8 mouse cellular contexts compared by ENCODE assay signal in the genomic region with DNA sequence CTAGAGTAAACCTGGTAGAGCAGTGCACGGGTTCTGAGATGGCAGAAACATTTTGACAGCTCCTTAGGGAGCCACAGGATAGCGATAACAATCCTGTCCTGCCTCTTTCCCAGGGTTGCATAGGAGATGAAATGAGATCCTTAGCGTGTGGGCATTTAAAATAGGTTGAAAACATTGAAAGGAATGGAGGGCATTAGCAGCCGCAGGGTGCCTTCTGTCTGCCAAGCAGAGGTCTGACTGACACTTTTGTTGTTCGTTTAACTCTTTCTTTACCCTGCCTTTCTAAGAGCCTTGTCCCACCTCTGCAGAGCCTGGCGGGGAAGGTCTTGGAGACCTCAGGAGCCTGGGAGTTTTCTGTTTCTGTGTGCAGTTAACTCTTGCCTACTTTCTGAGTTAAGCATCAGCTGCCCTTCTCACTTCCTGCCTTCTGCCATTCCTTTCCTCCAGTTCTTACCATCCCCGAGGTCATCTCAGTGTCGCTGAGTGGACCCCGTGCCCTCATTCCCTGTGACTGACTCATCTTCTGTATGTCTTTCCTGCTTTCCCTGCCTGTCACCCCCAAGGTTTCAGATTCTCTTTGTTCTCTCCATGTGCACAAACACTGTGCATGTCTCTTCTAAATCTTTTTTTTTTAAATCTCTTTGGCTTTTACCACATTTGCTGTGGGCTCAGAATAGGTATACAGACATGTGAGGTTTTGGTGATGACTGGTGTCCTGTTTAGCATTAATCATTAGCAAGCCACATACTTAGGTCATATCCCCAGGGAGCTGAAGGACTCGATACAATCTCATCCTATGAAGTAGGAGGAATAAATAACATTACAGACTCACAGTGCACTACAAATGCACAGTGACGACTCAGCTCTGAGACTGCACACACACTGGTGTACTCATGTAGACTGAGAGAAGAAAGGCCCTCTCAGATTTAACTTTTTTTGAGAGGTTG. TPM values are rescaled to one million over a fixed set of nuclear protein-coding genes. Genes with fewer than 3 reads are reported as not detected.
A peak's percentile ranks its signal among the peaks of the same experiment; 100 is the strongest.
DNase-seq lines count a peak whose midpoint lies in the region; ATAC-seq and TF ChIP-seq lines count a peak whose summit lies in the region.
"Had no signal": no experiment of that assay in that cellular context is flagged by ENCODE, and none has a peak within 500 bp of the region (broad histone marks: within the 10 kb centered on the region; RNA-seq: fewer than 3 reads in every experiment).

No protein-coding gene starts in this region.

- DNase-seq in kidney, adult 2 months, result no peak
- peak; percentile 56 to 57 for DNase-seq in adrenal gland, postnatal 36 days
- peak; percentile 76 for DNase-seq in forebrain, embryonic 14.5 days (ENCODE audit: low spot score)
- no peak for DNase-seq in urinary bladder, postnatal 10 days (ENCODE audit: low spot score)
- DNase-seq: gastrocnemius, postnatal 36 days had no signal

- 0 out of 2 replicates have a peak overlapping the region, but pooled peaks have one; percentile 4 for H3K9ac ChIP-seq in kidney, embryonic 14.5 days (ENCODE audit: low read depth, low read length)
- peak overlapping the region; percentile 58 for H3K9ac ChIP-seq in forebrain, embryonic 14.5 days (ENCODE audit: low read length)
- peak overlapping the region; percentile 51 for H3K9ac ChIP-seq in midbrain, embryonic 16.5 days (ENCODE audit: low read depth, low read length)
- no peak overlapping the region for H3K9ac ChIP-seq in liver, embryonic 12.5 days

- no peak overlapping the region for H3K4me3 ChIP-seq in kidney, embryonic 14.5 days (ENCODE audit: low read length)
- H3K4me3 ChIP-seq in kidney, adult 2 months (ENCODE audit: insufficient read depth, low read depth, low read length), result no peak overlapping the region
- H3K4me3 ChIP-seq in forebrain, embryonic 14.5 days (ENCODE audit: low read depth, low read length), result peak overlapping the region; percentile 31
- H3K4me3 ChIP-seq in midbrain, embryonic 16.5 days (ENCODE audit: low read depth, low read length), result peak overlapping the region; percentile 37
- no peak overlapping the region for H3K4me3 ChIP-seq in liver, embryonic 12.5 days

- peaks cover 4% of the 10 kb centered on the region for H3K9me3 ChIP-seq in kidney, embryonic 14.5 days (ENCODE audit: control insufficient read depth, low read length)
- peaks cover 4% of the 10 kb centered on the region; the same call in 1 of the 2 replicates for H3K9me3 ChIP-seq in forebrain, embryonic 14.5 days (replicated peaks; ENCODE audit: control insufficient read depth, low read length)
- no peaks in the 10 kb centered on the region; the same call in 1 of the 2 replicates for H3K9me3 ChIP-seq in midbrain, embryonic 16.5 days (replicated peaks; ENCODE audit: control insufficient read depth, low read length, poor library complexity, severe bottlenecking)
- H3K9me3 ChIP-seq in liver, embryonic 12.5 days (replicated peaks), result no peaks in the 10 kb centered on the region

- TF ChIP-seq POLR2A in kidney, adult 2 months (IDR thresholded peaks at IDR 0.05; ENCODE audit: low read depth, low read length), result no peak

- TF ChIP-seq CTCF in kidney, adult 2 months (conservative IDR thresholded peaks at IDR 0.05; ENCODE audit: insufficient read depth, insufficient read length, low read depth, low read length), result no peak

- H3K4me2 ChIP-seq in kidney, embryonic 14.5 days (replicated peaks; ENCODE audit: low read depth, low read length), result no peak overlapping the region
- H3K4me2 ChIP-seq in forebrain, embryonic 14.5 days (ENCODE audit: low read length), result peak overlapping the region; percentile 81
- H3K4me2 ChIP-seq in midbrain, embryonic 16.5 days (ENCODE audit: low read length), result peak overlapping the region; percentile 76
- no peak overlapping the region for H3K4me2 ChIP-seq in liver, embryonic 12.5 days

- 32% methylated on average over 11 of the region's 11 CpGs for WGBS in kidney, embryonic 14.5 days
- 32% methylated on average over 11 of the region's 11 CpGs for WGBS in kidney, adult 2 months
- WGBS in forebrain, embryonic 14.5 days, result 4% methylated on average over 11 of the region's 11 CpGs
- 2% methylated on average over 11 of the region's 11 CpGs for WGBS in midbrain, embryonic 16.5 days
- 36% methylated on average over 11 of the region's 11 CpGs for WGBS in liver, embryonic 12.5 days (ENCODE audit: insufficient replicate concordance)

- no peaks in the 10 kb centered on the region for H3K27me3 ChIP-seq in kidney, embryonic 14.5 days (ENCODE audit: control insufficient read depth, insufficient read depth, low read length)
- H3K27me3 ChIP-seq in kidney, adult 2 months (replicated peaks; ENCODE audit: control insufficient read depth, insufficient read depth, low read length), result no peaks in the 10 kb centered on the region
- H3K27me3 ChIP-seq in forebrain, embryonic 14.5 days (replicated peaks; ENCODE audit: control insufficient read depth, insufficient read depth, low read length), result no peaks in the 10 kb centered on the region
- no peaks in the 10 kb centered on the region for H3K27me3 ChIP-seq in midbrain, embryonic 16.5 days (ENCODE audit: control insufficient read depth, insufficient read depth, low read depth, low read length)
- H3K27me3 ChIP-seq in liver, embryonic 12.5 days (replicated peaks), result peaks cover 16% of the 10 kb centered on the region

- no peak for ATAC-seq in kidney, embryonic 14.5 days (ENCODE audit: low FRiP score, low TSS enrichment)
- peak; percentile 30 for ATAC-seq in forebrain, embryonic 14.5 days
- peak; percentile 43; the same call in 1 of the 2 replicates for ATAC-seq in midbrain, embryonic 16.5 days
- no peak for ATAC-seq in liver, embryonic 12.5 days

- H3K4me1 ChIP-seq in kidney, embryonic 14.5 days (ENCODE audit: control insufficient read depth, insufficient read depth, low read length), result peaks cover 17% of the 10 kb centered on the region
- H3K4me1 ChIP-seq in kidney, adult 2 months (ENCODE audit: control insufficient read depth, insufficient read depth, low read length), result 0 out of 2 replicates have a peak, but pooled peaks cover 2% of the 10 kb centered on the region
- H3K4me1 ChIP-seq in forebrain, embryonic 14.5 days (ENCODE audit: control insufficient read depth, insufficient read depth, low read length), result peaks cover 56% of the 10 kb centered on the region
- peaks cover 69% of the 10 kb centered on the region for H3K4me1 ChIP-seq in midbrain, embryonic 16.5 days (ENCODE audit: control insufficient read depth, insufficient read depth, low read length)
- H3K4me1 ChIP-seq in liver, embryonic 12.5 days, result no peaks in the 10 kb centered on the region

- H3K36me3 ChIP-seq in kidney, embryonic 14.5 days (ENCODE audit: control insufficient read depth, insufficient read depth, low read length), result peaks cover 4% of the 10 kb centered on the region; the same call in 1 of the 2 replicates
- H3K36me3 ChIP-seq in kidney, adult 2 months (ENCODE audit: control insufficient read depth, insufficient read depth, low read length), result no peaks in the 10 kb centered on the region
- peaks cover 43% of the 10 kb centered on the region for H3K36me3 ChIP-seq in forebrain, embryonic 14.5 days (ENCODE audit: control insufficient read depth, insufficient read depth, low read length)
- peaks cover 17% of the 10 kb centered on the region for H3K36me3 ChIP-seq in midbrain, embryonic 16.5 days (ENCODE audit: control insufficient read depth, insufficient read depth, low read length)
- H3K36me3 ChIP-seq in liver, embryonic 12.5 days, result no peaks in the 10 kb centered on the region

- 0 out of 2 replicates have a peak overlapping the region, but pooled peaks have one; percentile 24 for H3K27ac ChIP-seq in kidney, embryonic 14.5 days (ENCODE audit: low read depth, low read length)
- no peak overlapping the region for H3K27ac ChIP-seq in kidney, adult 2 months (ENCODE audit: insufficient read depth, low read depth, low read length)
- peak overlapping the region; percentile 83 for H3K27ac ChIP-seq in forebrain, embryonic 14.5 days (ENCODE audit: low read depth, low read length)
- H3K27ac ChIP-seq in midbrain, embryonic 16.5 days (ENCODE audit: low read length), result peak overlapping the region; percentile 28
- no peak overlapping the region for H3K27ac ChIP-seq in liver, embryonic 12.5 days

RNA-seq across cellular contexts. Expression of a gene that starts 6.3 kb away (rescaled TPM):
- 8.3 and 10.5 TPM in 2 replicates for polyA plus RNA-seq in kidney, embryonic 14.5 days (2014; fragmentation: Nextera tagmentation; extraction: Ambion mirVana)
- polyA plus RNA-seq in kidney, adult 2 months (2012; rRNA removed), result 5.7 and 7.2 TPM in 2 replicates
- 10 to 100 TPM; 19.1 to 30.6 TPM for total RNA-seq in adrenal gland, postnatal 36 days (2021)
- polyA plus RNA-seq in forebrain, embryonic 14.5 days (2014; fragmentation: Nextera tagmentation; extraction: Ambion mirVana), result 50.8 and 78.5 TPM in 2 replicates
- polyA plus RNA-seq in midbrain, embryonic 16.5 days (2015; fragmentation: Nextera tagmentation; extraction: Ambion mirVana), result 94.5 and 96.7 TPM in 2 replicates
- polyA plus RNA-seq in liver, embryonic 12.5 days (2016; fragmentation: Nextera tagmentation; extraction: Ambion mirVana), result 1.7 and 1.9 TPM in 2 replicates

RNA-seq across cellular contexts. Expression of a gene that starts 55.4 kb away (rescaled TPM):
- 13.9 and 25.4 TPM in 2 replicates for polyA plus RNA-seq in kidney, embryonic 14.5 days (2014; fragmentation: Nextera tagmentation; extraction: Ambion mirVana)
- polyA plus RNA-seq in kidney, adult 2 months (2012; rRNA removed), result 8.0 and 8.2 TPM in 2 replicates
- 10 to 100 TPM; 32.7 to 39.6 TPM for total RNA-seq in adrenal gland, postnatal 36 days (2021)
- 8.9 and 12.2 TPM in 2 replicates for polyA plus RNA-seq in forebrain, embryonic 14.5 days (2014; fragmentation: Nextera tagmentation; extraction: Ambion mirVana)
- 10.9 and 13.0 TPM in 2 replicates for polyA plus RNA-seq in midbrain, embryonic 16.5 days (2015; fragmentation: Nextera tagmentation; extraction: Ambion mirVana)
- 15.4 and 16.7 TPM in 2 replicates for polyA plus RNA-seq in liver, embryonic 12.5 days (2016; fragmentation: Nextera tagmentation; extraction: Ambion mirVana)

Comparison
In these comparisons a context has a peak if more than half of its experiments do, and no peak if none do; other contexts are left out.
1. H3K27ac ChIP-seq: peak in kidney, embryonic 14.5 days (single experiment), forebrain, embryonic 14.5 days (single experiment) and midbrain, embryonic 16.5 days (single experiment); none in kidney, adult 2 months (single experiment) and liver, embryonic 12.5 days (single experiment).
2. ATAC-seq: peak in forebrain, embryonic 14.5 days (single experiment) and midbrain, embryonic 16.5 days (single experiment); none in kidney, embryonic 14.5 days (single experiment) and liver, embryonic 12.5 days (single experiment).
3. H3K4me2 ChIP-seq: peak in forebrain, embryonic 14.5 days (single experiment) and midbrain, embryonic 16.5 days (single experiment); none in kidney, embryonic 14.5 days (single experiment) and liver, embryonic 12.5 days (single experiment).
4. H3K4me3 ChIP-seq: peak in forebrain, embryonic 14.5 days (single experiment) and midbrain, embryonic 16.5 days (single experiment); none in kidney, embryonic 14.5 days (single experiment), kidney, adult 2 months (single experiment) and liver, embryonic 12.5 days (single experiment).
5. DNase-seq: peak in adrenal gland, postnatal 36 days (2 of 2) and forebrain, embryonic 14.5 days (single experiment); none in kidney, adult 2 months (single experiment) and urinary bladder, postnatal 10 days (single experiment).